Mouse (Mus musculus) ES-Bruce4 (cell line): ENCODE results near the gene Tecpr1. TPM values are rescaled to one million over a fixed set of nuclear protein-coding genes. Genes with fewer than 3 reads are reported as not detected.

Experiments used
- H3K27ac ChIP-seq: 2 replicates; pipeline ENCODE4 v1.5.1; 2012; ENCODE audit warnings: low read length, inconsistent platforms; ENCODE audit not compliant: insufficient read depth
- H3K27me3 ChIP-seq: 2 replicates; pipeline ENCODE4 v1.6.1; 2012; ENCODE audit warnings: mild to moderate bottlenecking, low read length, inconsistent platforms; ENCODE audit not compliant: control insufficient read depth, poor library complexity, insufficient read depth, severe bottlenecking
- H3K36me3 ChIP-seq: 2 replicates; pipeline ENCODE4 v1.6.1; 2012; ENCODE audit warnings: inconsistent platforms, mild to moderate bottlenecking, low read length, moderate library complexity; ENCODE audit not compliant: control insufficient read depth, poor library complexity, insufficient read depth, severe bottlenecking
- H3K4me1 ChIP-seq: one replicate; pipeline ENCODE4 v1.8.1; 2011; ENCODE audit warnings: low read length; ENCODE audit not compliant: control insufficient read depth, insufficient read depth
- H3K4me3 ChIP-seq: 2 replicates; pipeline ENCODE4 v1.5.1; 2011; ENCODE audit warnings: low read depth, mild to moderate bottlenecking, low read length
- H3K9ac ChIP-seq: 2 replicates; pipeline ENCODE4 v1.6.1; 2012; ENCODE audit warnings: low read depth, mild to moderate bottlenecking, inconsistent platforms; ENCODE audit not compliant: poor library complexity, severe bottlenecking
- H3K9me3 ChIP-seq: replicated peaks from 2 replicates; pipeline ENCODE4 v1.6.1; 2012; ENCODE audit warnings: mild to moderate bottlenecking, low read length, inconsistent platforms; ENCODE audit not compliant: control insufficient read depth, poor library complexity, insufficient read depth, severe bottlenecking
- CTCF ChIP-seq: IDR thresholded peaks from one replicate; pipeline ENCODE4 v1.8.1; 2011; ENCODE audit warnings: low read depth, low read length
- EP300 ChIP-seq: IDR thresholded peaks from 2 replicates; pipeline ENCODE4 v1.6.1; 2011; ENCODE audit warnings: low read depth, low read length; ENCODE audit not compliant: insufficient read depth
- POLR2A ChIP-seq: IDR thresholded peaks from one replicate; pipeline ENCODE4 v1.8.1; 2011; ENCODE audit warnings: low read length; ENCODE audit not compliant: insufficient read depth
- polyA plus RNA-seq: library from polyadenylated mRNA; stranded (reverse); fragments of >200 nt; gene quantifications from 2 replicates; pipeline ENCODE4 v1.2.4, GENCODE M21; 2011; ENCODE audit warnings: low read depth; ENCODE audit not compliant: missing spikeins, insufficient read depth, insufficient read length

The Tecpr1 gene
- 10.7 and 11.6 TPM in 2 replicates for polyA plus RNA-seq

DNA sequence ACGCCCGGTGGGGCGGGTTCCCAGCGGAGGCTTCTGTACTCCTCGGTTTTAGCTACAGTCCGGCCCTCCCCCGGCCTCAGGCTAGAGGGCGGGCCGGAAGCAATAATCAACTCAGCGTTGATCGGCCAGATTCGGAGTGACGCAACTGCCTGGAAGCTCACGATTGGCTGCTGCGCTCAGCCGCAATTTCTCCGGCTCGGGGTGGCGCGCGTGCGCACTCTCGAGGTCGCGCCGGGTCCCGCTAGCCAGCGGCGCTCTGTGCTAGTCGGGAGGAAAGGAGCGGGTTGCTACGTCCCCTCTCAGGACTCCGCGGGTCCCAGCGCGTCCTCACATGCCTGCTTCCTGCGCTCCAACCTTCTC lies at the start of gene Tecpr1:
Gene Tecpr1, minus strand, starts transcription at position 113 of the 360 bp plus-strand sequence.
- H3K9me3 ChIP-seq = no peaks in the 10 kb centered on the region
- TF ChIP-seq CTCF = no peak
- peak; percentile 37 for TF ChIP-seq POLR2A
- H3K27me3 ChIP-seq = no peaks in the 10 kb centered on the region
- H3K4me3 ChIP-seq = peak within 1 kb of the TSS; percentile 98
- H3K36me3 ChIP-seq = no peaks in the 10 kb centered on the region
- H3K4me1 ChIP-seq = peaks cover 3% of the 10 kb centered on the region
- peak within 1 kb of the TSS; percentile 69 for H3K9ac ChIP-seq
- H3K27ac ChIP-seq = no peak within 1 kb of the TSS

DNA sequence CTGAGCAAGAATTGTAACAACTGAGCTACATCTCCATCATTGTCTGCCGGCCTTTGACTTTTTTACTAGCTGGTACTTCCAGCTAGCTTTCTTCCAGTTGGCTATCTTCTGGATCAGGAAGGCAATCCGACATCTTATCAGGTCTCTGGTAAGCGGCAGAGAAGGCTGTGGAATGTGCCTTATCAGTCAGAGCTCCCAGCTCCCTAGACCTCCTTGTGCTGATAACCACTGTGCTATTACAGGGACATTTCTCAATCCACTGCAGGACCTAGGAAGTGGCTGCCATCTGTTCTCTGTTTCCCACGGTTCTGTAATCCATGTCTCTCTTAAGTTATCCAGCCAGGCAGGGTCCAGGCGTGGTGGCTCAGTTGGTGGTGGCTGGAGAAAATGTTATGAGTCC lies 48.4 kb upstream of the Tecpr1 start:
- no peak overlapping the region for H3K4me3 ChIP-seq
- H3K4me1 ChIP-seq = no peaks in the 10 kb centered on the region
- H3K27ac ChIP-seq = no peak overlapping the region
- no peak overlapping the region for H3K9ac ChIP-seq
- H3K9me3 ChIP-seq = no peaks in the 10 kb centered on the region
- no peaks in the 10 kb centered on the region for H3K27me3 ChIP-seq
- no peaks in the 10 kb centered on the region for H3K36me3 ChIP-seq
- TF ChIP-seq EP300 (no peak), POLR2A (no peak), CTCF (no peak)

DNA sequence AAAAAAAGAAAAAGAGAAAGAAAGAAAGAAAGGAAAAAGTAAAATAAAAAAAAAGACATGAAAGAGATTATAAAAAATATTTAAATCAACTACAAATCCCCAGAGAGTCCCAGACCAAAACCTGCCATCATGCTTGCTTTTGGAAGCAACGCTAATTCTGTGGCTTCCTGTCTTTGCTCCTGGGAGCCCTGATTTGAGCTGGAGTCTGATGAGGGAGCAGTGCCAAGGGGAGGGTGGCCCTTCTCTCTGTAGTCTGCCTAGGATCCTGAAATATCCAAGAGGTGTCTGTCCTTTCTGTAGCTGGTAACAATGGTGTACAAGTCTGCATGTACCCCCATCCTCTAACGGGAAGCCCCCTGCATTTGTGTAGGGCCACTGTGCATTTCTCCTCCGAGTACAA lies 47.7 kb upstream of the Tecpr1 start:
- Histone ChIP-seq H3K27me3 (no peaks in the 10 kb centered on the region), H3K4me1 (no peaks in the 10 kb centered on the region), H3K36me3 (0 out of 2 replicates have a peak, but pooled peaks cover 2% of the 10 kb centered on the region), H3K9me3 (no peaks in the 10 kb centered on the region), H3K27ac (no peak overlapping the region), H3K4me3 (no peak overlapping the region), H3K9ac (no peak overlapping the region)
- no peak for TF ChIP-seq CTCF
- no peak for TF ChIP-seq EP300
- TF ChIP-seq POLR2A = no peak

DNA sequence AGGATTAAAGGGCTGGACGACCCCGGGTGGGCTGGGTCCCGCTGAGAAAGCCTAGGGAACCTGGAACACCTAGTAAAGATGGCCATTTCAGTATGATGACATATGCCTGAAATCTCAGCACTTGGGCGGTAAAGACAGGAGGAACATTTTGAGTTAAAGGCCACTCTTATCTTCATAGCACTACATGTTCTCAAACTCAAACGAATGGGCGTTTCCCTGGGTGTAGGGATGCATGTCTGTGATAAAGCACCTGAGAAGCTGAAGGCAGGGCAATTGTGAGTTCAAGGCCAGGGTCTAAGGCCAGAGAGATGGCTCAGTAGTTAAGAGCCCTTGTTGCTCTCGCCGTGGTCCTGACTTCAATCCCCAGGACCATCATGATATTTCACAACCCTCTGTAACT lies 47.0 kb upstream of the Tecpr1 start:
- Histone ChIP-seq H3K4me1 (no peaks in the 10 kb centered on the region), H3K9ac (no peak overlapping the region), H3K4me3 (no peak overlapping the region), H3K9me3 (no peaks in the 10 kb centered on the region), H3K27me3 (no peaks in the 10 kb centered on the region), H3K27ac (no peak overlapping the region), H3K36me3 (0 out of 2 replicates have a peak, but pooled peaks cover 2% of the 10 kb centered on the region)
- TF ChIP-seq POLR2A = no peak
- TF ChIP-seq CTCF = no peak
- no peak for TF ChIP-seq EP300

DNA sequence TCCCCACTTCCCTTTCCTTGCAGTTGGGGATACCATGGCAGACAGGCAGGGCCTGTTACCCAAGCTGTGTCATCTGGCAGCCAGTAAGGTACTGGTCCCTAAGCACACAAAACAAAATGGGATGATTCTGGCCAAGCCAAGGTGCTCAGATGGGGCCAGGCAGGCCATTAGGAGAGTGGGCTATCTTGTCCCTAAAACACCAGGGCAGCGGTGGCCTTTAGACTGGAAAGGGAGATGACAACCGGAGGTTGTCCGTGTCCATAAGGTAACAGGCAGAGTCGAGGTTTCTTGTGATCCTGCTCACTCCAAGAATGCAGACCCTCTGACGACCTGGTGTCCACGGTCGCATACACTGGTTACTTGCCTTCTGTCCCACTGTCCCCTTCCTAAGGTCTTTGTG lies 46.5 kb upstream of the Tecpr1 start:
- Histone ChIP-seq H3K36me3 (0 out of 2 replicates have a peak, but pooled peaks cover 2% of the 10 kb centered on the region), H3K27me3 (no peaks in the 10 kb centered on the region), H3K9ac (no peak overlapping the region), H3K9me3 (no peaks in the 10 kb centered on the region), H3K4me1 (no peaks in the 10 kb centered on the region), H3K27ac (no peak overlapping the region), H3K4me3 (no peak overlapping the region)
- TF ChIP-seq CTCF = no peak
- no peak for TF ChIP-seq POLR2A
- TF ChIP-seq EP300 = no peak

DNA sequence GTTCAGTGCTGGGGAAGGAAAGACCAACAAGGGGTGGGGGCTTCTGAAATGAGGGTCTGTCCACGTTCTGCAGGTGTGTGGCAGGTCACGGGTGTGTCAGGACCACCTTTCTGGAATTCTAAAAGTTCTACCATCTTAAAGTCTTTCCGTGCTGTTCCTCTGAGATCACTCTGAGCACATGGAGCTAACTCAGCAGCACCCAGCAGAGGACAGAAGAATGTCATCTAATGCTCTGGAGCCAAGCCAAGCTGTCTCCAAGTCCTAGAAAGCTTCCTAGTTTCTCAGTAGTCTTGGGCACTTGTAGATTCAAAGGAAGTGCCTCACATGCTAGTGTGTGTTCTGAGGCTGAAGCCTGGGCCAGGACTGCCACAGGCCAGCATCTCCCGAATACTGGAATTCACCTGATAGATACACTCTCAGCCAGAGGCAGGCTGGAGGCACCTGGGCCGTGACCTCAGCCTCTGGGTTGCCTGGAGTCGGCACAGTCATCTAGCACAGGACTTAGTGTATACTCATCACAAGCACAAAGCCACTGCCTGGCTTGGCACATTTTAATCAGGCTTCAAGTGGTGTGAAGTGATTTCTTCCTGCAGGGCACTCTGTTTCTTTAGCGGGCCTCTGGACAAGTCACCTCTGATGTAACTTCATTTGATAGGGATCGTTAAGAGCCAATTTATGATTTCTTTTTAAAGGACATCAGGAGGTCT lies 44.3 kb upstream of the Tecpr1 start:
- peaks cover 4% of the 10 kb centered on the region for H3K4me1 ChIP-seq
- H3K36me3 ChIP-seq = 0 out of 2 replicates have a peak, but pooled peaks cover 2% of the 10 kb centered on the region
- no peaks in the 10 kb centered on the region for H3K27me3 ChIP-seq
- H3K4me3 ChIP-seq = no peak overlapping the region
- no peak overlapping the region for H3K27ac ChIP-seq
- no peaks in the 10 kb centered on the region for H3K9me3 ChIP-seq
- TF ChIP-seq CTCF (no peak), POLR2A (no peak), EP300 (no peak)
- no peak overlapping the region for H3K9ac ChIP-seq
